Mouse (Mus musculus) ES-E14 (cell line): ENCODE measurements around the gene Med27.

Source experiments
- CHD2 ChIP-seq: IDR thresholded peaks from 2 replicates; pipeline ENCODE4 v1.6.1; 2014; ENCODE audit warnings: mild to moderate bottlenecking, low read depth, low read length, inconsistent platforms
- HCFC1 ChIP-seq: IDR thresholded peaks from 2 replicates; pipeline ENCODE4 v1.6.1; 2012; ENCODE audit warnings: low read length, inconsistent platforms, borderline replicate concordance; ENCODE audit not compliant: insufficient read depth
- ZNF384 ChIP-seq: IDR thresholded peaks from 2 replicates; pipeline ENCODE4 v1.6.1; 2012; ENCODE audit warnings: low read depth, low read length, inconsistent platforms

DNA sequence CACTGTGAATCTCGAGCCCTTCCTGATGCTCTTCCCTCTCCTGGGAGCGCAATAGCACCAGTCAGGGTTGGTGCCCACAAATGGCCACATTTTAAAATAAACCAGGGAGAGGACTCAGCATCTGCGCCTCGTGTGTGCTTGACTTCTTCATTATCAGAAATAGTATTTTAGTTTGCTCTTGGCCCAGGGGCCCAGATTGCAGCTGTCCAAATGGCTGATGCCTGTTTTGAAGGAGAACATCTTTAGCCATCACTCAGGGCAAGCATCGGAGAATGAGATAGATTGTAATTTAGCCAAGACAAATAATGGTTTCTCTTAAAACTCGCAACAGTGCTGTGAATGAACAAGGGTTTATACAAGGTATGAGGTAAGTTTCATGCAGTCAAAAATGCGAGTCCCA, 92.8 kb downstream of the Med27 start:
- no peak for TF ChIP-seq CHD2
- TF ChIP-seq HCFC1, result no peak
- TF ChIP-seq ZNF384, result no peak
